Comparison of ENCODE assay signal across 1 mouse cellular context in the genomic region with DNA sequence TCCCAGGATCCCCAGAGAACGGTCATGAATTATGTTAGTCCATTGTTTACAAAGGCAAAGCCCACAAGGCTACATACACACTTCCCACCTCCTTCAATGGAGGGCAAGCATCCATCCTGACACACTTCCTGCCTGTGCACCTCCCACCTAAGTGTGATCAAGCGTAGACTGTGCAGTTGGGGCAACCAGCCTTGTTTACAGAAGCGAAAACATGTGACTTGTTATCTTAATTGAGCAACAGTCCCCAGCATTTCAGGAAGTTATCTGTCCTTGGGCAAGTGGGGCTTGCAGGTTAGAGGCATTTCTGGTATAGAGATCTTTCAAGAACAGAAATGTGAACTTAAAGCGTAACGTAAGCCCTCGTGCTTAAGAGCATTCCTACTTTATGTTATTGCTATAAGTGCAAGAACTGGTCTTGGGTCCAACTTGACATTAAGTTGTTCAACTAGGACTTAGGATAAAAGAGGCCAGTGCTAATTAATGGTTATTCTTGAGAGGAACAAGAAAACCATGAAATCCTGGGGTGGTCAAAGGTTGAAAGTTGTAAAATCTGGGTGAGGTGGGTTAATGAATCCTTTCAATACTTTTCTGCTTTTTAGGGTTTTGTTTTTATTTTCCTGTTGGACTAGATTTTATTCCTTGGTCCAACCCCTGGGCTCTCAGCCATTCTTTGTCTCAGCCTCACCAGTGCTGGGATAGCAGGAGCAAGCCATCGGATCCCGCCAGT.
TF ChIP-seq lines count a peak whose summit lies in the region.

No protein-coding gene starts in this region.

TF ChIP-seq in MEL, 35 proteins besides CTCF, POLR2A, EP300 and RAD21 (continued from another document):
- TF ChIP-seq ZMIZ1 (IDR thresholded peaks at IDR 0.05; ENCODE audit: low read depth, low read length) = peak; percentile 93
- peak; percentile 78 for TF ChIP-seq NELFE (IDR thresholded peaks at IDR 0.05; ENCODE audit: low read depth, low read length)
- no peak for TF ChIP-seq MEF2A (IDR thresholded peaks at IDR 0.05; ENCODE audit: extremely low read depth, insufficient replicate concordance, low read depth, low read length, poor library complexity, severe bottlenecking)
- TF ChIP-seq MAFK (IDR thresholded peaks at IDR 0.05; ENCODE audit: borderline replicate concordance, low read depth, low read length) = no peak
- peak; percentile 76 for TF ChIP-seq TBP (IDR thresholded peaks at IDR 0.05; ENCODE audit: low read depth, low read length)
- TF ChIP-seq MYB (IDR thresholded peaks at IDR 0.05; ENCODE audit: low read depth, low read length) = peak; percentile 88
- peak; percentile 95 for TF ChIP-seq MAX (IDR thresholded peaks at IDR 0.05; ENCODE audit: low read length)
- TF ChIP-seq RCOR1 (IDR thresholded peaks at IDR 0.05; ENCODE audit: low read depth, low read length) = peak; percentile 81
- peak; percentile 94 for TF ChIP-seq MXI1 (IDR thresholded peaks at IDR 0.05; ENCODE audit: low read depth, low read length)
- no peak for TF ChIP-seq SMC3 (IDR thresholded peaks at IDR 0.05; ENCODE audit: low read depth, low read length)
- peak; percentile 84 for TF ChIP-seq BHLHE40 (IDR thresholded peaks at IDR 0.05; ENCODE audit: borderline replicate concordance, low read depth, low read length)
- no peak; the same call in 1 of the 2 replicates for TF ChIP-seq POLR2AphosphoS5 (IDR thresholded peaks at IDR 0.05; ENCODE audit: borderline replicate concordance, low read depth, low read length)
- no peak; a peak in 1 of 4 replicates for TF ChIP-seq USF2 (IDR thresholded peaks at IDR 0.05; ENCODE audit: borderline replicate concordance in 1 of 2, insufficient read depth in 1 of 2, low read depth in 1 of 2, low read length in 2 of 2)
- no peak for TF ChIP-seq JUND (IDR thresholded peaks at IDR 0.05; ENCODE audit: low read depth, low read length)
- no peak for TF ChIP-seq UBTF (IDR thresholded peaks at IDR 0.05; ENCODE audit: borderline replicate concordance, insufficient read depth, low read depth, low read length)
- TF ChIP-seq SIN3A (IDR thresholded peaks at IDR 0.05; ENCODE audit: low read length) = peak; percentile 97
- TF ChIP-seq TAL1 (IDR thresholded peaks at IDR 0.05; ENCODE audit: low read length) = peak; percentile 88
- TF ChIP-seq GABPA (IDR thresholded peaks at IDR 0.05; ENCODE audit: low read depth, low read length) = no peak
- TF ChIP-seq GATA1 (IDR thresholded peaks at IDR 0.05; ENCODE audit: low read depth, low read length) = peak; percentile 97
- TF ChIP-seq ETS1 (IDR thresholded peaks at IDR 0.05; ENCODE audit: low read depth, low read length) = peak; percentile 95
- peak; percentile 78; the same call in 1 of the 2 replicates for TF ChIP-seq POLR2AphosphoS2 (IDR thresholded peaks at IDR 0.05; ENCODE audit: low read length)
- TF ChIP-seq ZC3H11A (IDR thresholded peaks at IDR 0.05; ENCODE audit: low read depth, low read length) = no peak
- peak; percentile 80 for TF ChIP-seq HCFC1 (IDR thresholded peaks at IDR 0.05; ENCODE audit: low read depth, low read length)
- TF ChIP-seq TCF12 (IDR thresholded peaks at IDR 0.05; ENCODE audit: low read depth, low read length) = peak; percentile 91
- TF ChIP-seq CHD2 (IDR thresholded peaks at IDR 0.05; ENCODE audit: low read length) = no peak
- 0 out of 2 replicates have a peak, but pooled peaks have one; percentile 40 for TF ChIP-seq CHD1 (IDR thresholded peaks at IDR 0.05; ENCODE audit: low read depth, low read length)
